Mouse (Mus musculus) 416B (cell line): ENCODE data around the gene Adamtsl2.

Source experiments
- DNase-seq: peaks from one replicate; pipeline ENCODE4 v3.0.0; 2011; ENCODE audit warnings: low read depth

Adamtsl2 gene

DNA sequence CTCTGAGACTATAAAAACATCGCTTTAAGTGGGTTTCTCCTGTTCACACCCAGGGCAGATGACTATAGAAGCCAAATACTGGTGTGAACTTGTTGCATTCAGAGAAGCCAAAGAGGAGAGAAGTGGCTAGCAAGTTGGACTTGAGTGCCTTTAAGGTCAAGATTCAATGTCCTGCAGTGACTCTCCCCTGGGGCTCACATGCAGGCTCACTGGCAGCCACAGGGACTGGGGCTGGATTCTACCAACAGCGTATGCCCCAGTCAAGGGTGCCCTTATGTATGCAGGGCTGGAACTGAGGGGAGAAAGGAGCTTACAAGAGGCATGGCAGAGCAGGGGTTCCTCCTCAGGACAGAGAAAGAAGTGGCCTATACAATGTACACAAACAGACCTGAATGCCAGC, 40.6 kb downstream of the Adamtsl2 start:
- no peak for DNase-seq

DNA sequence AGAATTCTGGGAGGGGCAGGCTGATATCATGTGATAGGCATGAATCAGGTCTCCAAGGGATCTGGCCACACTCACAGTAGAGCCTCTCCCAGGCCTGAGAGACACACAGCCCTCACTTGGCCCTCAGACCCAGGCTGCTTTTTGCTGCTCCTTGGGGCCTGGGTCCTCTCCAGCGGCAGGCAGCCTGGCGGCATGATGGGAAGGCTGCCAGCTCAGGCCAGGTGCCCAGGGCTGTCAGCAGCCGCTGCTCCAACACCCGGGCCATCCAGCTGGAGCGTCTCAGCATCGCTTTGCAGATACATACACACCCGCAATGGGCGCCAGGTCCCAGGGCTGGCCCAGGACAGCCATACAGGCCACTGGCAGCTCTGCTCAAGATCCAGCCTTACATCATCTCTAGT, 41.1 kb downstream of the Adamtsl2 start:
- DNase-seq = no peak

DNA sequence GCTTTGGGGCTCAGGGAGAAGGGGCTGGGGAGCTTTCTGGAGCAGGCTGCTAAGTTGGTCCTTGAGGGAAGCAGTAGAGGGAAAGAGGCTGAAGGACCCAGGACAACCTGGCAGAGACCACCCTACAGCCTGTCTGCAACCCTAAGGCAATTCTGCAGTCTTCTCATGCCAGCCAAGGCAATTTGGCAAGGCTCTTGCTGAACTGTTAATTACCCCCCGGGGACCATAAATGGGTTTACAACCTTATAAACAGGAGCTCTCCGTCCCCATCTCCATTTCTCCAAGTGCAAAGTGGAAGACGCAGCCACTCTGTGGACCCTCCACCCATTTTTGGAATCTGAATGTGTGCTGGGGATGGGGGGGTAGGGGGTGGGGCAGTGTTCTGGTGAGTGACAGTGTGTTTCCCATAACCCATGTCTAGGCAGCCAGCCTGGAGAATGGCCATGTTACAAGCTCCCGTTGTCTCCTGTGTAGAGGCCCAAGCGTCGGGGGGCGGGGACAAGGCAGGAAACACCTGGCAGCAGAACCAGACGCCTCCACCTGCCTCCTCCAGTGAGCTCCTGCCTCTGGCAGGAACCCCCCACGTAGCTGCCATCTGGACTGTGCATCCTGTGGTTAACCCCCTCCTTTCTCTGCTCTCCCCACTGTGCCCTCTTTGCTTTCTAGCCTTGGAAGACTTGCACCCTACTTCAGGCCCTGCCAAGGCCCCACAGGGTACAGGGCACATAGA, 42.6 kb downstream of the Adamtsl2 start:
- DNase-seq = peak; percentile 76

DNA sequence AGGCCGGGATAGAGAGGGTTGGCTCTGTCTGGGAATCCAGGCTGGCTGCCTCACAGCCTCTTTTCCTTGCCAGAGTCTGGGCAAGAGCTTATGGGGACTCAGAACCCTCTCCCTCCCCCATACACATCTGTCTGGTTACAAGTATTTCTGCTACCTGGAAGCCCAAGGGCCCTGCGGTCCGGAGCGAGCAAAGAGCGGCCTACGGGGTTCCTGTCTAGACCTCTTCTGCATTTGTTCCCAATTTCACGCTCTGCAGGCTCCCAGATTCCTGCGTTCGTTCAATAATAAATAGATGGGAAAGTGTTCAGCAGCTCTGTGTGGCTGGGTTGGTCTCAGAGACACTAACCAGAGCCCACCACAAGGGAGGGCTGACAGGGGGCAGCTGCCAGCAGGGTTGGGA, 43.4 kb downstream of the Adamtsl2 start:
- no peak for DNase-seq

DNA sequence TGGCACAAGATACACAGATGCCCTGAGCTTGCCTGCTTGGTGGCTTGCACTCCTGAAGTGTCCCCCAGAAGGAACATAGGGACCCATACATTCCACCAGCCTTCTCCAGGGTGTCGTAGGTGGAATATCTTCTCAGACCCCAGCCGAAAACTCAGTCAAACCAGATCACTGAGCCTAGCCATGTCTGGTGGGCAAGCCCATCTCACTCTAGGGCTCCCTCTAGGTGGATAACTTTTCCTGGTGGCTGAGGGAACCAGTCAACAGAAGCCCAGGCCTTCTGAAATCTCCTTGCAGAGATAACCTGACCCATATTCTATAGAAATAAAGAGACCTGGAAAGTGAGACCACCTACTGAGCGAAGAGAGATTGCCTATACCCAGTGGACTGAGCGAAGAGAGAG, 43.9 kb downstream of the Adamtsl2 start:
- DNase-seq = no peak

DNA sequence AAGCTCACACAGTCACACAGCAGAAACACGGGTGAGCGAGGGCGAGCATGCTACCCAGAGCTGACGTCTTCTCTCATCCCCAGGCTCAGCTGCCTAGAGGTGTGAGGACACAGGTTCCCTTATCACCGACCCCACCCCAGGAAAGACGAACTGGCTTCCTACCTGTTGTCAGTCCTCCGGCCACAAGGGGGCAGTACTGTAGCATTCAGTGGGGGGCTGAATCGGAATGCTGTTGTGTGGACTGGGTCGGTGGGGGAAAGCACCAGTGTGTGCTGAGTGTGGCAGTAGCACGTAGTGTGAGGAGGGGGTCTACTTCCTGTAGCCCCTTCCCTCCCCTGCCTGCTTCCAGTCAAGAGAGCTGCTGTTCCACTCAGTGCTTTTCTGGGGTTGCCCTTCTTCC, 46.8 kb downstream of the Adamtsl2 start:
- DNase-seq = peak; percentile 44

DNA sequence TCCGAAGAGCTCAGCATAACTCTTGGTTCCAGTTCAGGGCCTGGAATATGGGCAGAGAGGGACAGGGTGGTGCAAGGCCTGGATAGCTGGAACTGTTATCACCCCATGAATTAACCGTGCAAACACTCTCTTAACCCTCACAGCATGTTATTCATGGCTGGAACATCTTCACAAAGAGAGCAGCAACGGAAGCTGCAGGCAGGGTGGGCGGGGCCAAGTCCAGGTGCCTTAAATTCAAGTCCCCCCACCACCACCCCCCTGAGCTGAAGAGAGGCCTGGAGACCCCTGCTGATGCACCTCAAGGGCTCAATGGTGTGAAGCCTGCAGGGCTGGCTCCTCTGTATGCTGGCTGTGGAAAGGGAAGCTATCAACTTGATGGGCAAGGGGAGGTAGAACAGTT, 47.3 kb downstream of the Adamtsl2 start:
- no peak for DNase-seq

DNA sequence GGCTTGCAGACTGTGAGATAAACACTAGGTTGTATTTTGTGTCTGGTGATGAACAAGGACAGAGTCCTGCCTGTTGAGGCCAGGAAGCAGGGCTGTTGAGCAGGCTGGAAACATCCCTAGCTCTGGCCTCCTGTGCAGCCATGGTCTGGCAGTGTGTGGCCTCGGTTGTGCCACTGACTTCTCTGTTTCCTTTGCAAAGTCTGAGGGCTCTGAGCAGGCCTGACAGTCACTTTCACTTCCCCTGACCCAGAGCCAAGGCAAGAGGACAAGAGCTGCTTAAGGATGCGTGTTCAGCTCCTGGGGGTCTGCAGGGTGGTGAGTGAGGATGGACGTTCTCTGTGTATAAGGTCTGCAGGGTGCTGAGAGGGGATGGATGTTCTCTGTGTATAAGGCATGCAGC, 49.8 kb downstream of the Adamtsl2 start:
- DNase-seq = no peak

DNA sequence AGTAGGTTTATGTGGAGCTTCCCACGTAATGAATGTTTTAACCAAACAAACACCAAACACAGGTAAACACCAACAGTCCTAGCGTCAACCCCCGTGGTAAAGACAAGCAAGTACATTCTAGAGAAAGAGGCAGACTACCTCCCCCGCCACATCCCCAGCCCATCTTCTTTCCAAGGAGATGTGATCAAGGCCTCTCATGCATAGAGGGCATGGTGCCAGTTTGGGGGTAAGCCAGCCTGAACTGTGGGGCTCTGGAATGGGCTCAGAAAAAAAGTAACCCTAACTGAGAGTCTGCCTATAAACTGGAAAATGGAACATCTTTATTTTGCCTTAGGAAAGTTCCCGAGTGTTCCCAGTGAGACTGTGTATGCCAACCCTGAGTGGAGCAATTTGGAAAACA, 56.8 kb downstream of the Adamtsl2 start:
- no peak for DNase-seq

DNA sequence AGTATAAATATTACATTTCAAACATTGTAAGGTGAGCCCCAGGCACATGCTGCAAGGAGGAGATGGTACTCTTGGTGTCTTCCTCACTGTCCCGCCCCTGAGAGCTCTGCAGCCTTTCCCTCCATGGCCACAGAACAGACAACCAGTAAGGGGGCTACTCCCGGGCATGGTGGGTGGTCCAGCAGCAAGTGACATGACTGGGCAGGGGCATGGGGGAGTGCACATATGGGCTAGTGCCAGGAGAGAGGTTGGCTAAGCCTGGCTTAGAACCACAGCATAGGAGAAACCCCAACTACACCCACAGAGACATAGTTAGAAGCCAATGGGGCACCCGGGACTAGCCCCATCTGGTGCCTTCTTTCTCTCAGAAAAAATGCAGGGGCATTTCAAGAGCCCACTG, 57.2 kb downstream of the Adamtsl2 start:
- DNase-seq = no peak

DNA sequence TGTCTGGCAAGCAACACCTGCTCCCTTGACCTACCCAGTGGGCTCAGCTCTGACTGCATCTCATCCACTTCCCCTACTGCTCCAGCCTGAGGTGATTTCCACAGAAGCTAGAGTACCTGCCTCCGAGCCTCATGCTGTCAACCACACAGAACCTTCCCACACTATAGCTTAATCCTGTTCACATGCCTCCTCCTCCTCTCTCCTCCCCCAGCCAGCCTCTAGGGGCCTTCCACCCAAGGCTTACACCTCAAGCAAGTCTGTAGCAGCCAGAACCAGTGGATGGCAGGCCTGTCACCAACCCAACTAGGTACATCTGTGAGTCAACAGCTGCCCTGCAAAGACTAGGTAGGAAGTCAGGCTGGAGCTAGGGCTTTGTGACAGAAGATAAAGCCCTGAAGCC, 57.6 kb downstream of the Adamtsl2 start:
- no peak for DNase-seq

DNA sequence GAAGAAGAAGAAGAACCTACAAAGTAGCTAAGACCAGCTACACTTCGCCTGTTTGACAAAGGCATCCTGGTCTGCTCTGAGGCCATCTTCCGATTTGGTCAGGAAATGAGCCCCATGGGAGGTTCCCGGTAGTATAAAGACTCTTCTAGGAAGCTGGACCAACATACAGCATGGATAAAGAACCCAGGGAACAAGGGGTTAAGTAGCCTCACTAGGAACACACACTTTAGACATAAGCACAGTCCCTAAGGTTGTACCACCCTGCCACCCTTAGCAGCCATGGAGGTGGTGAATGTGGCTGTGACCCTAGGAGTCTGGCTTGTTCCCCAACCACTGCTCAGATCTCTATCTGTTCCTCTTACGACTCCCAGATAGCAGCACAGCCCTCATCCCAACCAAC, 59.2 kb downstream of the Adamtsl2 start:
- DNase-seq = no peak

DNA sequence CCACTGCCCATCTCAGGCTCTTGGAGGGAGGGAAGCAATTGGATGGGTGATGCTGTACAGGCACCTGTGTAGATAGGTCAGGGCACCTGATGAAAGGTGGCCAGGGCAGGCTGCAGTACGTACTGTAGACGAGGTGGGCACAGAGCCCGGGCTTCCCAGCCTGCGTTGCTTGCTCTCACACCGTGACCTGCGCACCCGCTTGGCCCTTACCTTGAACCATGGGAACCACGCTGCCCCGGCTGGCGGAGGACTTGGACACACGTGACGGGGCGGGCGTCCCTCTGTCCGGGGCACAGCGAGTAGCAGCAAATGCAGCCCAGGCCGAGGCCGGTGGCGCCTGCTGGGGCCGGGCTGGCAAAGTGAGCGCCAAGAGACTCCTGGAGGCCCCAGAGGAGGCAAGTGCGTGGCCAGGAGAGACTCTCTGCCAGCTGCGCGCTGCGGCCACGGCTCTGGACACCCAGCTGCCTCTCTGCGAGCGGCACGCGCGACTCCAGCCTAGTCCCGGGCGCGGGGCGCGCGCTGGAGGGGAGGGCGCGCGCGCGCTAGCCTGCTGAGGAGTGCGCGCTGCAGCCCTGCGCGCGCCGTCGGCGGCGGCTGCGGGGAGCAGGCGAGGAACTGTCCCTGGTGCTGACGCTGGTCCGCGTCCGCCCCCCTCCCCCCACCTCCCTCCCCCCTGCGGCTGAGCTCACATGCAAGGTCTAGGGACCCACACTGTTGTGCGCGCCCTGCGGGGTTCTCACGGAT, 62.9 kb downstream of the Adamtsl2 start, which contains the start of gene Fam163b:
Gene Fam163b (minus strand): TSS at position 542 of the 744 bp plus-strand sequence.
- DNase-seq = no peak

DNA sequence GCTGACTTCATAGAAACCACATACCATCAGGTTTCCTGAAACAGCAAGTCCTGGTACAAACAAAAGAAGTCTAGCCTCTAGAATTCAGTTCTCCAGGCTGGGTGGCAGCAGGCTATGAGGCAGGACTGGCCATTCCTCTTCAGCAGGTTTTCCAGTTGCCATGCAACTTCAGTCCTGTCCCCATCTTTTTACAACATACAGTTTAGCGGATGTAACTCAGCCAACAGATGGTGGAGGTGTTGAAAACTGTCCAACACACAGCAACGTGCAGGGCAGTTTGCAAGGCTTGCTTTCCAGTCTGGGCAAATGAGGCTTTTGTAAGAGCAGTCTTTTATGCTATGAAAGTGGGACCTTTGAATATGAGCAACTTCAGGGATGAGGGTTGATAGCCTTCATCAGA, 65.8 kb downstream of the Adamtsl2 start:
- DNase-seq = no peak

DNA sequence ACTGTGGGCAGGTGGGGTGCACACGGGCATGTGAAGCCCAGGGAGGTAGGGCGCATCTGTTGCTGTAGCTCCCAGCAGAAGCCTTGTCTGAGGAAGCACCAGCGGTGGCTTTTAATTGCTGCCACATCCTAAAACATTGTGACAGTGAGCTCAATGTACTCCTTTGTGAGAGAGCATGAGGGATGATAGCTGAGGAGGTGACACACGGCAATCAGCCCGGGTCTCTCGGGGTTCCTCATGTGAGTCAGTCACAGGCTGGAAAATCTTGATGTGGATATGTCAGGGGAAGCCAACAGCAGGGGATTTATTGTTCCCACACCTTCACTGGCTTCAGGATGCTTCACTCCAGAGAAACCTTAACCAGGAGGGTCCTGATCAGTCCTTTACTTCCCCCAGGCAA, 67.7 kb downstream of the Adamtsl2 start:
- no peak for DNase-seq

DNA sequence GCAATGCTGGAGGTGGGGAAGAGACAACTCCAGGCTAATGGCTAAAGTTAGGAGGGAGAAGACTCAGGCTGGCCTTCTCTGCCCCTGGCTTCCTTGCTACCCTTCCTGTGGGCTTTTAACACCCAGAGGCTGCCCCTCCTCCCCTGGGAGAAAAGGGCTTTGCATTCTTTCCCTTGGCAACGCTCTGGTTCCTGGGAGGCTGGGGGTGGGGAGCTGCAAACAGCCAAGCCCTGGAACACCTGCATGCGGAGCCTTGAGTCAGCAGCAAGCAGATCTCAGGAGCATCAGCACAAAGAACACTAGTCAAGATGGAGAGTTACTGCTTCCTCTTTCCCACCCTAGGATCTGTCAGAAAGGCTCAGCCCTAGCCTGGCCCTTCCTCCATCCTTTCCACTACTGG, 70.3 kb downstream of the Adamtsl2 start:
- DNase-seq = no peak

DNA sequence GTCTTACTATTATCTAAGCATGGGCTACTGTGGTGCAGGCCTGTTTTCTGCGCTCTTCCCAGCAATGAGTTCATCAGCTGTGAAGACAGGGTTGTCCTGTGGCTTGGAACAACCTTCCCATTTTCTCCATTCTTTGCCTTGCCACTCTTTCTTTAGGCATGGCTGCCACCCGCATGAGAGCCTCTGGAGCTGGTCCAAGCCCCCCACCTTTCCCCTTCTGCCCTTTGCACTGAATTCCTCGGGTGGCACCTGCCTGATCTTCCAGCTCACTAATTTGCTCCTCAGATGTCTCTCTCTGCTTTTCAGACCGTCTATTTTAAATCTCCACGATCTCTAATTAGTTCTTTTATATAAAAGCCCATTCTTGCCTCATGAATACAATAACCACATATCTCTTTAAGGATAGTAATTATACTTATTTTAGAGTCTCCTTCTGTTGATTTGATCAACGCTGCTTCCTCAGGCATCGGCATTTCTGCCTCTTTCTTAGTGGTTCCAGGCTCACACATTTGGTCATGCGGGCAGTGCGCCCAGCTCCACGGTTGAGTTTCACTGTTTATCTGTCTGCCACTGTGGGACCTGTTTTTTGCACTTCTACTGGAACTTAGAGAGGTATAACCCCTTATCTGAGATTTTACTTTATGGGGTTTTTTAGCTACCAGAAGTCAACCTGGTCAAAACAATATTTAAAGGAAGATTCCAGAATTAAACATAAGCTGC, 75.4 kb downstream of the Adamtsl2 start:
- DNase-seq = no peak

DNA sequence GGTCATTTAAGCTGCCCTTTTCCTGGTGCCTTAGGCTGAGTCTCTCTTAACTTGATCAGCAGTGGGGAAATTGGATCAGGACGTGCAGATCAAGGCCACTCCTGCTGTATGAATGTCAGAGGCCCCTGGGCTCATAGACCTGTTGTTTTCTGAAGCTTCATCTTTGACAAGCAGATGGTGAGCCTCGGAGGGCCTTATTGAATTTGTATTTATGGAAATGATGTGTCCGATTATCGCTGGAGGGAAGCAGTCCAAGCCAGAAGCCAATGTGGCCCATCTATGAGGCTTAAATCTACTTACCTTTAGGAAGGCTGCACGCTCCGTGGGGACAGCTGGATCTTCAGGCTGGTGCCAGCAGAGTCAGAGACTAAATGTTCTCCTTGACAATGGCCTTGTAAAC, 77.4 kb downstream of the Adamtsl2 start:
- no peak for DNase-seq
